Mouse (Mus musculus): ENCODE data around the gene Tfr2. TPM values are rescaled to one million over a fixed set of nuclear protein-coding genes. Genes with fewer than 3 reads are reported as not detected.
A peak's percentile ranks its signal among the peaks of the same experiment; 100 is the strongest.

Gene Tfr2
- polyA plus RNA-seq, 1 experiment from 2014 or later, result 0.50 TPM

DNA sequence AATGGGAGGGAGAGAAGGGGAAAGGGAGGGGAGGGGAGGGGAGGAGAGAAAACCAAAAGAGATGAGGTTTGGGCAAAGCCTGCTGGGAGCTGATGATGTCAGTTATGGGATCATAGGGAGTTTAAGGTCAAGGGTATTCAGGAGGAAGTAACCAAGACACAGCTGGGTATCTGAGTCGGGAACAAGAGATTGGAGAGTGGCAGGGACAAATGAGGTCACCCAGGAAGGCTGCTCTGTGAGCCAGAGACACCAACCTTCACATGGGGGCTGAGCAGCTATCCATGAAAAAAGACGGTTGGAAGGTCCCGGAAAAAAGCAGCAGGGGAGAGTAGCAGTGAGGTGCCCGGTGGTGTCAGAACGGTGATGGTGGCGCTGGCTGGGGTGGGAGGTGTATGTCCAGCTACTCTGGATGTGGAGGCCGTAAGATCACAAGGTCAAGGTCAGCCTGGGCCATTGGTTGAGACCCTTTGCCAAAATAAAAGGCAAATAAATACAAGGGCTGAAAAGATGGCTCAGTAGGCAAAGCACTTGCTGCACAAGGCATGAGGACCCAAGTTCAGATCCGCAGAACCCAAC lies 1.3 kb upstream of the Tfr2 start:
- H3K9me3 ChIP-seq (ENCODE audit: control insufficient read depth), result no peaks in the 10 kb centered on the region
- no peaks in the 10 kb centered on the region for H3K36me3 ChIP-seq (ENCODE audit: control insufficient read depth, insufficient read depth)
- no peak for ATAC-seq
- H3K9ac ChIP-seq (ENCODE audit: low read depth, low read length), result no peak overlapping the region
- H3K4me2 ChIP-seq (replicated peaks; ENCODE audit: low read depth), result no peak overlapping the region
- no peaks in the 10 kb centered on the region for H3K4me1 ChIP-seq (replicated peaks; ENCODE audit: control insufficient read depth, insufficient read depth, low read length)
- H3K27ac ChIP-seq (ENCODE audit: low read depth, low read length), result no peak overlapping the region
- no peak for TF ChIP-seq CTCF (IDR thresholded peaks at IDR 0.05; ENCODE audit: low read depth)
- no peaks in the 10 kb centered on the region for H3K27me3 ChIP-seq (replicated peaks; ENCODE audit: control insufficient read depth, insufficient read depth, low read length)
- no peak overlapping the region for H3K4me3 ChIP-seq (ENCODE audit: low read depth, low read length)
- WGBS, result 83% methylated on average over 8 of the region's 8 CpGs

DNA sequence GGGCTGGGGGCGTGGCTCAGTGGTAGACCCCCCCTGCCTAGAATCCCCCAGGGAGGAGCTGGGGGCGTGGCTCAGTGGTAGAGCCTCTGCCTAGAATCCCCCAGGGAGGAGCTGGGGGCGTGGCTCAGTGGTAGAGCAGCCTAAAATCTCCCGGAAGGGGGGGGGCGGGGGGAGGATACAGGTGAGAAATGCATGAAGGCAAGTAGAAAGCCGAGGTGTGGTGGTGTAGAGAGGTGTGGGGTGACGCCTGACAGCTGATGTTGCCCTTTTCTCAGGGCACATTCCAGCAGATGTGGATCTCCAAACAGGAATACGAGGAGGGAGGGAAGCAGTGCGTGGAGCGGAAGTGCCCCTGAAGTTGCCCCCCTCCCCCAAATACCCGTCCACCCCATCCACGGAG lies 609 bp upstream of the Tfr2 start:
- WGBS, result 74% methylated on average over 12 of the region's 12 CpGs
- no peak overlapping the region for H3K4me2 ChIP-seq (replicated peaks; ENCODE audit: low read depth)
- H3K9me3 ChIP-seq (ENCODE audit: control insufficient read depth), result no peaks in the 10 kb centered on the region
- no peaks in the 10 kb centered on the region for H3K27me3 ChIP-seq (replicated peaks; ENCODE audit: control insufficient read depth, insufficient read depth, low read length)
- no peak overlapping the region for H3K27ac ChIP-seq (ENCODE audit: low read depth, low read length)
- no peaks in the 10 kb centered on the region for H3K36me3 ChIP-seq (ENCODE audit: control insufficient read depth, insufficient read depth)
- H3K9ac ChIP-seq (ENCODE audit: low read depth, low read length), result no peak overlapping the region
- H3K4me3 ChIP-seq (ENCODE audit: low read depth, low read length), result no peak overlapping the region
- no peak for TF ChIP-seq CTCF (IDR thresholded peaks at IDR 0.05; ENCODE audit: low read depth)
- no peaks in the 10 kb centered on the region for H3K4me1 ChIP-seq (replicated peaks; ENCODE audit: control insufficient read depth, insufficient read depth, low read length)
- no peak for ATAC-seq

DNA sequence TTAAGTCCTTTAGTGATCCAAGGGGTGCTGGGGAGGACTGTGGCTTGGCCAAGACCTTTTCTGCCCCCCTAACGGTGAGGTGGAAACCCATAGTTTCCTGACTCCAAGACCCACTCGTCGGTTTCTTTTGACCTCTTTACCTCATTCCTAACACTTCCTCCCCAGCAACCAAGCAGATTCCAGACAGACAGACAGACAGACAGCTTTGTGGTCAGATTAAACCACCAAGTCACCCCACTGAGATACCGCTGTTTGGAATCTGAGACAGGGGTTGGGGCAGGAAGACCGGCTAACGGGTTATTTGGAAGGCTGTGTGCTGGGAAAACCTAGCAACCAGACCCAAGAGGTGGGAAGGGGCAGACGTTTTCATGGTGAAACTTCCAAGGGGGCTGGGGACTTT lies 541 bp downstream of the Tfr2 start:
- Histone ChIP-seq H3K9me3 (ENCODE audit: control insufficient read depth) (no peaks in the 10 kb centered on the region), H3K36me3 (ENCODE audit: control insufficient read depth, insufficient read depth) (no peaks in the 10 kb centered on the region), H3K4me2 (replicated peaks; ENCODE audit: low read depth) (no peak overlapping the region), H3K9ac (ENCODE audit: low read depth, low read length) (no peak overlapping the region), H3K4me1 (replicated peaks; ENCODE audit: control insufficient read depth, insufficient read depth, low read length) (no peaks in the 10 kb centered on the region), H3K4me3 (ENCODE audit: low read depth, low read length) (no peak overlapping the region), H3K27ac (ENCODE audit: low read depth, low read length) (no peak overlapping the region), H3K27me3 (replicated peaks; ENCODE audit: control insufficient read depth, insufficient read depth, low read length) (peaks cover 9% of the 10 kb centered on the region)
- WGBS, result 51% methylated on average over 7 of the region's 7 CpGs
- no peak for ATAC-seq
- TF ChIP-seq CTCF (IDR thresholded peaks at IDR 0.05; ENCODE audit: low read depth), result no peak

DNA sequence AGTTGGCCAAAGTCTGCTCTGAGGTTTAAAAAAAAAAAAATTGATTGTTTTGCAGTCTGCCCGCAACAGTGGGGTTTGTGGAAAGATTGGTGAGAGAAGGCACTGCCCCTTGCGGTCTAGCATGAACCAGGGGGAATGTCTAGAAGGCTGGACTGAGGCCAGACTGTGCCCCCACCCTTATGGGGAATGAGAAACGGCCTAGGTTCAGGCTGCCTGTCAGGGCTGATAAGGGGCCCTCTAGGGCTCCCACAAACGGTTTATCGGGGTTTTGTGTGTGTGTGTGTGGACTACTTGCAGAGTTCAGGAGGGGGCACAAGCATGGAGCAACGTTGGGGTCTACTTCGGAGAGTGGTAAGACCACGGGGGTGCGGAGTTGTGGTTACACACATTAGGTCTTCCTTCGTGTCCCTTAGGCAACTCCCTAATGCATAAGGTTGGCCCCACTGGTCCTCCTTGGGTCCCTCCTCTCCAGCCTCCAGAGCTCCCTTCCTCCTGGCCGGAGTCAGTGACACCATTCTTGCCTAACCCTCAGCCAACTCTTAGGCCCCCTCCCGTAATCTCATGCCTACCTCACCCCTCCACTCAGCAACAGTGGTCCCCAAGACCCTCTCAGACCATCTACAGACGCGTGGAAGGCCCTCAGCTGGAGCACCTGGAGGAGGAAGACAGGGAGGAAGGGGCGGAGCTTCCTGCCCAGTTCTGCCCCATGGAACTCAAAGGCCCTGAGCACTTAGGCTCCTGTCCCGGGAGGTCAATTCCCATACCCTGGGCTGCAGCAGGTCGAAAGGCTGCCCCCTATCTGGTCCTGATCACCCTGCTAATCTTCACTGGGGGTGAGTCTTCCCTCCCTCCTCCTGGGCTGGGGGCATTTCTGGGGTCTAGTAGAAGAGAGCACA lies 1.3 kb downstream of the Tfr2 start:
- no peaks in the 10 kb centered on the region for H3K4me1 ChIP-seq (replicated peaks; ENCODE audit: control insufficient read depth, insufficient read depth, low read length)
- peaks cover 10% of the 10 kb centered on the region for H3K27me3 ChIP-seq (replicated peaks; ENCODE audit: control insufficient read depth, insufficient read depth, low read length)
- no peak overlapping the region for H3K27ac ChIP-seq (ENCODE audit: low read depth, low read length)
- no peaks in the 10 kb centered on the region for H3K36me3 ChIP-seq (ENCODE audit: control insufficient read depth, insufficient read depth)
- no peak for TF ChIP-seq CTCF (IDR thresholded peaks at IDR 0.05; ENCODE audit: low read depth)
- ATAC-seq, result no peak
- H3K9me3 ChIP-seq (ENCODE audit: control insufficient read depth), result no peaks in the 10 kb centered on the region
- no peak overlapping the region for H3K9ac ChIP-seq (ENCODE audit: low read depth, low read length)
- WGBS, result 74% methylated on average over 17 of the region's 17 CpGs
- no peak overlapping the region for H3K4me3 ChIP-seq (ENCODE audit: low read depth, low read length)
- H3K4me2 ChIP-seq (replicated peaks; ENCODE audit: low read depth), result no peak overlapping the region

DNA sequence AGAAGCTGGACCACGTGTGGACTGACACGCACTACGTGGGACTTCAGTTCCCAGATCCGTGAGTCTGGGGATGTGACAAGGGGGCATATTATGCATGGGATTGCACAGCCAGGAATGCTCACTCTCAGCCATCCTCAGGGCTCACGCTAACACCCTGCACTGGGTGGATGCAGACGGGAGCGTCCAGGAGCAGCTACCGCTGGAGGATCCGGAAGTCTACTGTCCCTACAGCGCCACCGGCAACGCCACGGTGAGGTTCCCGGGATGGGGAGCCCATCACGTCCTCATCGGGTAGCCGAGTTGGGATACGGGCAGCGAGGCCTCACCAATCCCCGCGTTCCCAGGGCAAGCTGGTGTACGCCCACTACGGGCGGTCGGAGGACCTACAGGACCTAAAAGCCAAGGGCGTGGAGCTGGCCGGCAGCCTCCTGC lies 4.8 kb downstream of the Tfr2 start:
- 0 out of 2 replicates have a peak, but pooled peaks have one; percentile 14 for ATAC-seq
- H3K9me3 ChIP-seq (ENCODE audit: control insufficient read depth), result no peaks in the 10 kb centered on the region
- no peaks in the 10 kb centered on the region for H3K36me3 ChIP-seq (ENCODE audit: control insufficient read depth, insufficient read depth)
- WGBS, result 6% methylated on average over 27 of the region's 27 CpGs
- H3K4me3 ChIP-seq (ENCODE audit: low read depth, low read length), result peak overlapping the region; percentile 4; the same call in 1 of the 2 replicates
- peak overlapping the region; percentile 44 for H3K4me2 ChIP-seq (replicated peaks; ENCODE audit: low read depth)
- TF ChIP-seq CTCF (IDR thresholded peaks at IDR 0.05; ENCODE audit: low read depth), result peak; percentile 54
- peaks cover 10% of the 10 kb centered on the region for H3K27me3 ChIP-seq (replicated peaks; ENCODE audit: control insufficient read depth, insufficient read depth, low read length)
- H3K27ac ChIP-seq (ENCODE audit: low read depth, low read length), result no peak overlapping the region
- no peaks in the 10 kb centered on the region for H3K4me1 ChIP-seq (replicated peaks; ENCODE audit: control insufficient read depth, insufficient read depth, low read length)
- H3K9ac ChIP-seq (ENCODE audit: low read depth, low read length), result no peak overlapping the region

DNA sequence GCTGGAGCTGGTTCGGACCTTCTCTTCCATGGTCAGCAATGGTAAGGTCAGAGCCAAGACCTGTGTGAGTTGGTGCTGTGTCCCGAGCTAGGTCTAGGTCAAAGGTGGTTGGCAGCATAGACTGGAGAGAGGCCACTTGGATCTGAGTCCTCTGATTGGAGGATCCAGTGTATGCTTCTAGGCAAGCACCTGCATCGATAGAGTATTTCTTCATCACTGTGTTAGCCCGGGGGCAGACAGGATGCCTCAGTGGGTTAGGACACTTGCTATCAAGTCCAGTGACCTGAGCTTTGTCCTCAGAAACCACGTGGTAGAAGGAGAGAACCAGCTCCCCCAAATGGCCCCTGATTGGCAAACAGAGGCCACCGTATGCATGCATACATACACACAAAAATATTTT lies 10.6 kb downstream of the Tfr2 start:
- Histone ChIP-seq H3K9me3 (ENCODE audit: control insufficient read depth) (no peaks in the 10 kb centered on the region), H3K27ac (ENCODE audit: low read depth, low read length) (no peak overlapping the region), H3K4me2 (replicated peaks; ENCODE audit: low read depth) (no peak overlapping the region), H3K4me1 (replicated peaks; ENCODE audit: control insufficient read depth, insufficient read depth, low read length) (no peaks in the 10 kb centered on the region), H3K27me3 (replicated peaks; ENCODE audit: control insufficient read depth, insufficient read depth, low read length) (peaks cover 17% of the 10 kb centered on the region), H3K9ac (ENCODE audit: low read depth, low read length) (no peak overlapping the region), H3K4me3 (ENCODE audit: low read depth, low read length) (no peak overlapping the region), H3K36me3 (ENCODE audit: control insufficient read depth, insufficient read depth) (no peaks in the 10 kb centered on the region)
- TF ChIP-seq CTCF (IDR thresholded peaks at IDR 0.05; ENCODE audit: low read depth), result no peak
- no peak for ATAC-seq
- WGBS, result 72% methylated on average over 6 of the region's 6 CpGs
